Mouse (Mus musculus): ENCODE measurements around the gene Myh3.

GRCm38 (mm10) chr11:67048496-67048895 lies 29.6 kb upstream of the Myh3 start:
- no peak for TF ChIP-seq CTCF (conservative IDR thresholded peaks at IDR 0.05; ENCODE audit: insufficient read depth, insufficient read length, low read depth, low read length)
- no peak for TF ChIP-seq POLR2A (IDR thresholded peaks at IDR 0.05; ENCODE audit: low read depth, low read length)
